Mouse (Mus musculus) cerebellum, postnatal 36 days (tissue): ENCODE data around the gene Spint4.

Experiments used
- DNase-seq, 2 experiments: peaks; one replicate each; pipeline ENCODE4 v3.0.0; 2021 to 2022; ENCODE audit warnings: mixed read lengths in 2 of 2

The Spint4 gene

DNA sequence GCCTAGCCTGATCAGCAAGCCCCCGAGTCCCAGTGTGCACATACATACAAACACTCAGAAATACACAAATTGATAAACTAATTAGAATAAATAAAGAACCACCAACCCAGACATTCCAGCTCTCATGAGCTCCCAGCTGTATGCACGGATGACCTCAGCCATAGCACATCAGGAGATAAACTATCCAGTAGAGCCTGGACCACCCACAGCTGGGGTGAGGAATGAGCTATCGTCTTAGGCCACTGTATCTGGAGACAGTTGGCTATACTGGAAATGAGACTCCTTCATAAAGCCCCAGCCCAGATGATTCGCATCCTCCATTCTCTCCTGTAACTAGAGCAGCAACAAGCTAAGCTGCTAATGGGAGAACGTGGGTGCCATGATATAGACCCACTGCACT is 36.5 kb downstream of the Spint4 start:
- no peak for DNase-seq

DNA sequence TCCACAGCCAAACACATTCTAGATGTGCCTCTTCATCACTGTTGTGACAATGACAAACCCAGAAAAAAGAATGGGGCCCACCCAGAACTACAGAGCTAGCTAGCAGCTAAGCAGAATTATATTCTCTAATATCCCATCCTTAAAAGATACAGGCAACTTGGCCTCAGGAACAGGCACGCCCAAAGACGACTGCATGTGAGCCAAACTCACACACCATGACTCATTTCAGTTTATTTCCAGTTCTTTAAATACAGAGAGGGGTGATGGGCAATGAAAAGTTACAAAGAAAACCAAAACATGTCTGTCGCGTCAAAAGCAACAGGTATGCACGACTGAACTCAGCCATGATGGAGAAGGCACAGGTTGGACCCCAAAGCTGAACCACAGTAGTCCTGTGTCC is 37.1 kb downstream of the Spint4 start:
- no peak for DNase-seq

DNA sequence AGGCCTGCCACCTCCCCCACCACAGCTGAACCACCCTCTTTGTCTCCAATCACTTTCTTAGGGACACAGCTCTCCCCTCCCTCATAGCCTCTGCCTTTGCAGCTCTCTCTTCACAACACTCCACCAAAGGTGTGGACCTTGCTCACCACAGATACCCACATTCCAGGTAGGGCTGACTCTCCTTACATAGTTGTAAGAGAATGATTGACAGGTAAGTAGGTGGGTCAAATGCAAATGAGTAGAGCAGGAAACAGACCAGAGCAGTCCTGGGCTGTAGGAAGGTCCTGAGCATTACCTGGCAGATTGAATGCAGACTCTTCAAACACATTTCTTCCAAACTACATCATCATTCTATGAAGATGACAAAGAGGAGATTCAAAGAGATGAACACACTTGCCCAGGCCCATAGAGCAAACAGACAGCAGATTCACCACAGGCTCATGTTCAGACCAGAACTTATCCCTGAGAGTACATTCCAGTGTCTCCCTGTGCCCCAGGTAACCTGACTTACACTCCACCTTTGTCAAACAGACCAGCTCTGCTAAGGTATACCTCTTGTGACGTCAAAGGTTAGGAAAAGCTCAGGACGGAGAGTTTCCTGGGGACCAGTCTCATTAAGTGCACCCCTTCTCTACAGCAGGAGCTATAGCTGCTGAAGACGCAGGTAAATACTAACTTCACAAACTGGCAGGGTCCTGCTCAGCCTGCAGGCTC is 39.2 kb downstream of the Spint4 start:
- no peak for DNase-seq

DNA sequence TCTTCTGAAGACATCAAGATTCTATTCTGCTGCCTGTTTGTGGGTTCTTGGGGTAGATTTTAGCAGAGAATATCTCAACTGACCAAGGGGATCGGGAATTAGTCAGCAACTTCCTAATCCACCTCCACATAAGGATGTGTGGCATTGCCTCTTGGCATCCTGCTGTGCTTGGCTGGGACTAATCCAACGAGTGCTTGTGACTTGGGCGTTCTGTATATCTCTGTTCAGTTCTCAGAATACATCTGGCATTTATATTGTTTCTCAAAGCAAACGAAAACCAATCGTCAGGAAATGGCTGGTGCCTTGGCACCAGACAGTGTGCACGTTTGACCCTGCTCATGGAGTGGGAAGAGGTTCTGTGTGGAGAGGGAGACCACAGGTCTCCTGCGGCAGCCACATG is 41.6 kb downstream of the Spint4 start:
- no peak for DNase-seq

DNA sequence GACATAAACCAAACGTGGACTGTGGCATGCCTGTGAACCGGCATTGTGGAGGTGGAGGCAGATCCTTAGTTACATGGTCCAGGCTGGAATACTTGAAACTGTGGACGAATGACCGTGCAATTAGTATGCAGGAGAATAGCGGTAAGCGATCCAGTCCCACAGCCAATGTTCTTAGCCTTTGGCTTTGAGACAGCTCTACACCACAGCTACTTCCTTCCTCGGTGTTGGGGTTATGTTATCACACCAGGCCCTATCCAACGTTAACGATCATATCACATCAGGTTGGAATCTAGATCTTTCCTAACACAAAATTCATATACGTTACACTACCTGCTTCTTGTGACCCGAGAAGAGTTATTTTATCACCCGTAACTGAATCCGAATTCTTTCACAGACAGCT is 46.7 kb downstream of the Spint4 start:
- DNase-seq: no peak

DNA sequence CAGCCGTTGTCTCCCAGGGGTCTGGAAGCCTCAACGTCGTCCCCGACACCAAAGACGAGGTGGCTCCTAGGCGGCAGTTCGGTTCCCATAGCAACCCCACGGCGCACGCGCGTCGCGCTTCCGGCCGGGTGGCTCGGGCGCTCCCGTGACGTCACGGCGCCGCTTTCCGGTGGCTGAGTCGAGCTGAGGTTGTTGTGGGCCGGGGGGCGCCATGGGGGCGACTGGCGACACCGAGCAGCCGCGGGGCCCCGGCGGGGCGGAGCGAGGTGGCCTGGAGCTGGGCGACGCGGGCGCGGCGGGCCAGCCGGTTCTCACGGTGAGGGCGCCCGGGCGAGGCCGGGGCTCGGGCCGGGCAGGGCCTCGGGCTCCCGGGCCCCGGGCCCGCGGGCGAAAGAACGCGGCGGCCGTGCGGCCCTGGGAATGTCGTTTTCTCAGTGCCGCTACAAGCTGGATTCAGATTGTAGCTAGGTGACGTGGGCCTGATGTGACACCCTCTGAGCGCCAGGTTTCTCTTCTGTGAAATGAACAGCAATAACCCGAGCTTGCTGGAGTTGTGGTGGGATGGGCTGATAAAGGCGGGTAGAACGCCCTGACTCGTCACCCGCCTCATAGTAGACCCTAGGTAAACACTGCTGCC is 47.7 kb downstream of the Spint4 start, which contains the start of the genes Wfdc3 and Dnttip1:
Wfdc3 (minus strand) TSS at position 89 of the 637 bp plus-strand sequence.
Dnttip1 (plus strand) TSS at position 141 of the 637 bp plus-strand sequence.
- DNase-seq: peak; percentile 91 to 92

DNA sequence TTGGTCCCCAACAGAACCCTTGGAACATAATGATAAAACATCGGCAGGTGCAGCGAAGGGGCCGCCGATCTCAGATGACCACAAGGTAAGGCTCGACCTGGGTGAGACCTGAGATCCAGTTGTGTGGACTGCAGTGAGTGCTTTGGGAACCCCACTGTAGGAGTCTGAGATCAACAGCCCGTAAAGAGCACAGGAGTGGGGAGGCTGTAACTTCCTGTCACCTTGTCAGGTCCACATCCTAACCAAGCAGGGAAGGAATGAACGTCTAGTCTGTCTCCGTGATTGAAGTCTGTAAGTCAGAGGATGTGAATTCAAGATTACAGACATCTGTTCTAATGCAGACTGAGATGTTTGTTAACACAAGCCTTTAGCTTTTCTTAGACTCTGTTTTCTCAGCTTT is 48.4 kb downstream of the Spint4 start:
- DNase-seq: no peak

DNA sequence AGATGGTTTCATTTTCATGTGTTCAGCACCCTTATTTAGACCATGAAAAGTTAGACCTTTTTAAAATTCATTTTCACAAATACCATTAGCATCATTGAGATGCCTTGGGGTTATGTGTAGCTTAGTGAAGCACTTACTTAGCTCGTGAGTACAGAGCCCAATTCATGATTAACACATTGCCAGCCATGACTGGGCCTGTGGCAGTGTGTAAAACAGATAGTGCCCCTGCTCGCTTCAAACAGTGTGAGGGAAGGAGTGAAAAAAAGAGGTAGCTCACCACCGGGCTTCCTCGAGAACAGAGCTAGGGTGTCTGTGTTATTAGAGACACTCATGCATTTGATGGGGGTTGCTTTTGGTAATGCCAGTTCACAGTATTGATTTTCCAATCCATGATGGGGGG is 49.9 kb downstream of the Spint4 start:
- no peak for DNase-seq

DNA sequence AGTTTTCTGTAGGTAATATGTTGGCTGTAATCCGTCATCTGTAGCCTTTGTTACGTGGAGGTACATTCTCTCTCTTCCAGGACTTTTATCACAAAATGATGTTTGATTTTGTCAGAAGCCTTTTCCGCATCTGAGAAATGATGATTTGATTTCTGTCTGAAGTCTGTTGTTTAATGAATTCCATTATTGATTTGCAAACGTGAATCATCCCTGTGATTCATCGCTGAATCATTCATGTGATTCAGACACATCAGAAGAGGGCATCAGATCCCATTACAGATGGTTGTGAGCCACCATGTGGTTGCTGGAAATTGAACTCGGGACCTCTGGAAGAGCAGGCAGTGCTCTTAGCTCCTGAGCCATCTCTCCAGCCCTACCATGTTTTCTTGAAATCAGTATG is 50.7 kb downstream of the Spint4 start:
- DNase-seq: no peak
